Mouse (Mus musculus) myocyte (in vitro differentiated cells): ENCODE measurements around the gene Sh2d7. TPM values are rescaled to one million over a fixed set of nuclear protein-coding genes. Genes with fewer than 3 reads are reported as not detected.

Experiments
- H3K27me3 ChIP-seq: one replicate; pipeline ENCODE4 v1.6.1; 2011; ENCODE audit not compliant: control insufficient read depth, insufficient read depth, insufficient read length
- H3K36me3 ChIP-seq: one replicate; pipeline ENCODE4 v1.6.1; 2011; ENCODE audit not compliant: control insufficient read depth, insufficient read depth
- H3K4me2 ChIP-seq: one replicate; pipeline ENCODE4 v1.6.1; 2011; ENCODE audit warnings: low read depth, control low read depth
- H3K4me3 ChIP-seq: one replicate; pipeline ENCODE4 v1.5.1; 2011; ENCODE audit warnings: mild to moderate bottlenecking, control low read depth, moderate library complexity
- H3K79me2 ChIP-seq: one replicate; pipeline ENCODE4 v1.6.1; 2011; ENCODE audit not compliant: control insufficient read depth, insufficient read depth
- H3ac ChIP-seq: one replicate; pipeline ENCODE4 v1.6.1; 2011; ENCODE audit not compliant: control insufficient read depth, insufficient read length
- CEBPB ChIP-seq: IDR thresholded peaks from 2 replicates; pipeline ENCODE4 v1.6.1; 2011; ENCODE audit warnings: mild to moderate bottlenecking, moderate library complexity; ENCODE audit not compliant: poor library complexity, insufficient read depth, severe bottlenecking
- E2F4 ChIP-seq: IDR thresholded peaks from one replicate; pipeline ENCODE4 v1.6.1; 2011; ENCODE audit warnings: mild to moderate bottlenecking, control low read depth, moderate library complexity; ENCODE audit not compliant: insufficient read depth
- MAX ChIP-seq: IDR thresholded peaks from one replicate; pipeline ENCODE4 v1.6.1; 2011; ENCODE audit warnings: low read depth, mild to moderate bottlenecking, control low read depth
- MYOD1 ChIP-seq, 3 experiments: IDR thresholded peaks; one replicate each; pipeline ENCODE4 v1.6.1; 2011; ENCODE audit warnings: control low read depth in 2 of 3, low read depth in 2 of 3, mild to moderate bottlenecking in 2 of 3, moderate library complexity in 1 of 3; ENCODE audit not compliant: insufficient read length in 2 of 3, control insufficient read depth in 1 of 3
- MYOG ChIP-seq, 3 experiments: IDR thresholded peaks; one replicate each; pipeline ENCODE4 v1.6.1; 2011; ENCODE audit warnings: control low read depth in 2 of 3, low read depth in 2 of 3, mild to moderate bottlenecking in 2 of 3; ENCODE audit not compliant: insufficient read length in 2 of 3, control insufficient read depth in 1 of 3, insufficient read depth in 1 of 3
- POLR2A ChIP-seq: IDR thresholded peaks from one replicate; pipeline ENCODE4 v1.6.1; 2011; ENCODE audit warnings: low read depth, mild to moderate bottlenecking, control low read depth, moderate library complexity; ENCODE audit not compliant: insufficient read length
- POLR2AphosphoS2 ChIP-seq: IDR thresholded peaks from one replicate; pipeline ENCODE4 v1.6.1; 2011; ENCODE audit warnings: low read depth, control low read depth; ENCODE audit not compliant: insufficient read length
- REST ChIP-seq: IDR thresholded peaks from one replicate; pipeline ENCODE4 v1.6.1; 2011; ENCODE audit warnings: mild to moderate bottlenecking, control low read depth, moderate library complexity; ENCODE audit not compliant: insufficient read depth, insufficient read length
- SRF ChIP-seq: IDR thresholded peaks from one replicate; pipeline ENCODE4 v1.6.1; 2011; ENCODE audit warnings: low read depth; ENCODE audit not compliant: control insufficient read depth, insufficient read length
- TCF12 ChIP-seq: IDR thresholded peaks from one replicate; pipeline ENCODE4 v1.6.1; 2011; ENCODE audit warnings: mild to moderate bottlenecking, control low read depth; ENCODE audit not compliant: poor library complexity, insufficient read depth, severe bottlenecking
- TCF3 ChIP-seq: IDR thresholded peaks from one replicate; pipeline ENCODE4 v1.6.1; 2011; ENCODE audit warnings: low read depth, control low read depth; ENCODE audit not compliant: insufficient read length
- USF1 ChIP-seq: IDR thresholded peaks from one replicate; pipeline ENCODE4 v1.6.1; 2011; ENCODE audit warnings: low read depth, mild to moderate bottlenecking, control low read depth, moderate library complexity
- polyA plus RNA-seq: library from polyadenylated mRNA; unstranded; fragments of >200 nt; fragmentation: generic; extraction: Trizol; gene quantifications from one replicate; pipeline ENCODE4 v1.2.1, GENCODE M21; 2012; ENCODE audit warnings: missing spikeins

Gene Sh2d7
- polyA plus RNA-seq, 1 experiment = not detected

GRCm38 (mm10) chr9:54540801-54541200 lies 2.0 kb downstream of the Sh2d7 start:
- Histone ChIP-seq H3K4me3 (no peak overlapping the region), H3K79me2 (no peaks in the 10 kb centered on the region), H3K4me2 (no peak overlapping the region), H3ac (no peak overlapping the region), H3K27me3 (peaks cover 9% of the 10 kb centered on the region), H3K36me3 (no peaks in the 10 kb centered on the region)
- TF ChIP-seq SRF (no peak), USF1 (no peak), POLR2AphosphoS2 (no peak), CEBPB (no peak), MYOG (IDR thresholded peaks at IDR 0.05; ENCODE audit: control insufficient read depth in 1 of 3, insufficient read depth in 1 of 3, insufficient read length in 2 of 3, low read depth in 2 of 3) (no peak), MYOD1 (IDR thresholded peaks at IDR 0.05; ENCODE audit: control insufficient read depth in 1 of 3, insufficient read length in 2 of 3, low read depth in 2 of 3) (no peak), REST (no peak), POLR2A (no peak), MAX (no peak), TCF12 (no peak), E2F4 (no peak), TCF3 (no peak)

DNA sequence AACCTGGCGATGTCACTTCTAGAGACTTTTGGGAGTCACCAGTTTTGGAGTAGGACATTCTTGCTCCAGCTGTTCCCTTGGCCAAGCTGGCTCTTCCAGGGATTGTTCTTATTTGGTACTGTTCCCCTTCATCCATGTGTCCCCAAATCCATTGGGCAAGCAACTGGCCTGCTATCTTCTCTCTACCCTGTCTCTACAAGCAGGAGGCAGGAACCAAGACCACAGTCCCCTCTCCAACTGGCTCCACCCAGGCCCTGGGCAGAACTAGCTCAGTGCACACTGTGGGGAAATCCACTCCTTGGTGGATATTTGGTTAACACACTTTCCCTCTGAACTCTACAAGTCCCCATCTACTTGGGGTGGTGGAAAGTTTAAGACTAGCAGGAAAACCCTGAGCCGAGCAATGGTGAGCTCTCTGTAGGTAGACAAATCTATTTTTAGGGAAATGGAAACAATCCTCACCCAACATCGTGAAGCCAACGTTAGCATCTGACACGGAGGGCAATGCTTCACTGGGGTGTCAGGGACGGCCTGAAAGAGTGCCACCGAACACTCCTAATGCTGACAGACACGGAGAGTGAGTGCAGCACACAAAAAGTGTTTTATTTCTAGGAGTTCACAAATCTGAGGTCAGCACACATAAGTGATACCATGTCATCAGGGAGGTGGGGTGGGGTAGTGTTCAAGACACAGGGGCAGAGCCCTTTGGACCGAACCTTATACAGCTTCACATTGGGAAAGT lies 5.6 kb downstream of the Sh2d7 start:
- Histone ChIP-seq H3K36me3 (no peaks in the 10 kb centered on the region), H3ac (no peak overlapping the region), H3K79me2 (no peaks in the 10 kb centered on the region), H3K27me3 (peaks cover 4% of the 10 kb centered on the region), H3K4me2 (no peak overlapping the region), H3K4me3 (no peak overlapping the region)
- TF ChIP-seq POLR2AphosphoS2 (no peak), MAX (no peak), MYOG (IDR thresholded peaks at IDR 0.05; ENCODE audit: control insufficient read depth in 1 of 3, insufficient read depth in 1 of 3, insufficient read length in 2 of 3, low read depth in 2 of 3) (no peak), CEBPB (no peak), SRF (no peak), POLR2A (no peak)

DNA sequence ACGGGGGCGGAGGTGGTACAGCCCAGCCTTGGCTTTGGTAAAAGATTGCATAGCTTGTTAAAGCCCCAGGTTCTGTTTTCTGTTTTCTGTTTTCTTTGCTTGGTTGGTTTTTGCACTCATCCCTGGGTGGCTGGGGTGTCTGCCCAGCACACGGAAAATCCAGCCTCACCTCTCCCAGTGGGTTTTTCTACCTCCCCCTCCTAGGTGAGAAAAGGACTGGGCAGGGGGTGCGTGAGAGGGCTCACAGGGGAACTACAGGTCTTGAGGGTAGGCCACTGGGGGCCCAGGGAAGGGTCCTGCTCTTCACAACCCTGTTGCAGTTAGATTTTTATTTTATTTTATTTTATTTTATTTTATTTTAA lies 6.2 kb downstream of the Sh2d7 start:
- no peaks in the 10 kb centered on the region for H3K36me3 ChIP-seq
- peaks cover 3% of the 10 kb centered on the region for H3K27me3 ChIP-seq
- no peak overlapping the region for H3K4me2 ChIP-seq
- TF ChIP-seq REST (no peak), E2F4 (no peak), MYOG (IDR thresholded peaks at IDR 0.05; ENCODE audit: control insufficient read depth in 1 of 3, insufficient read depth in 1 of 3, insufficient read length in 2 of 3, low read depth in 2 of 3) (no peak), MAX (no peak), USF1 (no peak), SRF (no peak), POLR2AphosphoS2 (no peak), MYOD1 (IDR thresholded peaks at IDR 0.05; ENCODE audit: control insufficient read depth in 1 of 3, insufficient read length in 2 of 3, low read depth in 2 of 3) (no peak), TCF3 (no peak), CEBPB (no peak), POLR2A (no peak), TCF12 (no peak)
- no peaks in the 10 kb centered on the region for H3K79me2 ChIP-seq
- H3K4me3 ChIP-seq = no peak overlapping the region
- no peak overlapping the region for H3ac ChIP-seq

DNA sequence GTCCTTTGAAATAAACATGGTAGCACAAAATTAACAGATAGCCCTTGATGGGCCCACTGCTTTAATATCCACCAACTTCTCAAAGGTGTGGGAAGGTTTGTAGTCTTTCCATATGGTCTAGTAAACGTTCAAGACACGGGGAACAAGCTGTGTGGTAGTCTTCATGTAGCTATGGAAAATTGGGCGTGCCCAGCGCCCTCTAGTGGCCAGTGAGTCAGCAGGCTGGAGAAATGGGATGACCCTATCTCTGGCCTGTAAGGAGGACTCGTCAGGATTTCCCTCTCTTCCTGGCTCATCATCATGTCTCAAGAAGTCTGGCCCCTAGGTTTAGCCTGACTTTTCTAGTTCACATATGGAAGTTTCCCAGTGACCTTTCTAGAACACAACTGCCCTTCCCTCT lies 8.8 kb downstream of the Sh2d7 start:
- Histone ChIP-seq H3K79me2 (no peaks in the 10 kb centered on the region), H3ac (no peak overlapping the region), H3K27me3 (no peaks in the 10 kb centered on the region), H3K4me3 (no peak overlapping the region), H3K36me3 (no peaks in the 10 kb centered on the region), H3K4me2 (no peak overlapping the region)
- TF ChIP-seq MYOD1 (IDR thresholded peaks at IDR 0.05; ENCODE audit: control insufficient read depth in 1 of 3, insufficient read length in 2 of 3, low read depth in 2 of 3) (no peak), E2F4 (no peak), USF1 (no peak), POLR2A (no peak), TCF3 (no peak), POLR2AphosphoS2 (no peak), MYOG (IDR thresholded peaks at IDR 0.05; ENCODE audit: control insufficient read depth in 1 of 3, insufficient read depth in 1 of 3, insufficient read length in 2 of 3, low read depth in 2 of 3) (no peak), CEBPB (no peak), MAX (no peak), TCF12 (no peak), SRF (no peak), REST (no peak)
